Mouse (Mus musculus): ENCODE data around the gene Uckl1.

Gene Uckl1

DNA sequence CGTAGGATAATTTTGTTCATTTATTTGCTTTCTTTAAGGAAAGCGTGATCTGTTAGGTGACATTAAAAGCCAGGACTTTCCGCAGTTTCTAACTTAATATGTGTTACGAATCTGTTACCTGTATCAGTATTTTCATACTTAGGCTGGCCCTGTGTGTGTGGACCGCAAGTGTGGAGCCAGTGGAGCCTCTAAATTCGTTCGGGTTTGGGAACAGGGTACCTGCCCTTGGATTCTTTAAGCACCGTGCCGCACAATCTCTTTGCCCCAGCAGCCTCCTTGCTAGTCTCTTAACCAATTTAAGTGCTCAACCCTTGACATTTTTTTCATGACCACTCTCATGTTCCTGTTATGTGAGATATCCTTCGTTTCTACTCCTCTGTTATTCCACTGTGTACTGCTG lies 63.2 kb downstream of the Uckl1 start:
- DNase-seq (ENCODE audit: inconsistent age in 2 of 2, low spot score in 1 of 2) = peak; percentile 14 to 59

DNA sequence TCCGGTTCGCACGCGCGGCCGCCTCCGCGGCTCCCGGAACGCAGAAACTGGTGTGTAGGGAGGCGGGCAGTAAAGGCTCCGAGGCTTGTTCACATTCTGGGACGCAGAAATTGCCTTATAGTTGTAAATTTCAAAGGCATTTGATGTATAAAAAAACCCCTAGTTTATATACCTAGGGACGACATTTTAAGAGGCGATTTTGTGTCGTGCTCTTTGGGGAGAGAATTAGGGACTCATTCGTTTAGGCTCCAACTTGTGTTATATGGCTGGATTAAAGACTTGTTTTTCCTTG lies 63.8 kb downstream of the Uckl1 start:
- no peak for DNase-seq (ENCODE audit: inconsistent age in 2 of 2, low spot score in 1 of 2)

- peak; percentile 99 for DNase-seq (ENCODE audit: inconsistent age in 2 of 2, low spot score in 1 of 2)
These were observed 64.4 kb downstream of the Uckl1 start, which contains the start of gene Dnajc5 for GRCm38 (mm10) chr2:181520118-181520935. Gene Dnajc5 (plus strand): TSS chr2:181520485.

GRCm38 (mm10) chr2:181519201-181519600 lies 65.5 kb downstream of the Uckl1 start:
- DNase-seq (ENCODE audit: inconsistent age in 2 of 2, low spot score in 1 of 2) = peak in 1 of 2 experiments; percentile 68

Measured in adrenal gland, adult (tissue).